Mouse (Mus musculus): Measurements from ENCODE around the gene Setd3.
A peak's percentile ranks its signal among the peaks of the same experiment; 100 is the strongest.

DNA sequence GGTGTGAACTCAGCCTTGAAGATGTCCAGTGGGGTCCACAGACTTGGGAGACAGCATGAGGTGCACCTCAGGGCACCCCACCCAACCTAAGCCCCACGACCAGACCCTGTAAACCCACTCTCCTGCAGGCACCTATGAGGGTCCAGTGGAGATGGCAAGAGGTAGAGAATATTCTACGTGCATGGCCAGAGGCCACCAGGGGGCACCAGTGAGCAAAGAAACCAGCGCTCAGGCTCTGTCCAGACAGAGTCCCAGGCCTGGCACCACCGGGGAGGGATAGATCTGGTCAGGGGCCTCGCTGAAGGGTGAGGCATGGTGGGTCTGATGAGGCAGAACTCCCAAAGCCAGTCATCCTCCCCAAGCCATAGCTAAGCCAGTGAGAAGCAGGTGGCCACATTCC is 27.5 kb upstream of the Setd3 start:
- TF ChIP-seq POLR2A (IDR thresholded peaks at IDR 0.05; ENCODE audit: low read depth, low read length) (no peak), CTCF (IDR thresholded peaks at IDR 0.05; ENCODE audit: extremely low read depth, insufficient read depth, insufficient read length, insufficient replicate concordance) (peak; percentile 73; the same call in 1 of the 2 replicates)
